Mouse (Mus musculus) ES-E14 (cell line): ENCODE results near the gene Qtrt1. TPM values are rescaled to one million over a fixed set of nuclear protein-coding genes. Genes with fewer than 3 reads are reported as not detected.

ENCODE experiments used
- DNase-seq: peaks from one replicate; pipeline ENCODE4 v3.0.0-alpha.2; 2013; ENCODE audit warnings: low read depth, low spot score
- H3K27ac ChIP-seq: 2 replicates; pipeline ENCODE4 v1.5.1; 2012; ENCODE audit warnings: low read depth, mild to moderate bottlenecking, low read length, moderate library complexity, mixed read lengths; ENCODE audit not compliant: poor library complexity, insufficient read depth, severe bottlenecking
- H3K36me3 ChIP-seq: 2 replicates; pipeline ENCODE4 v1.6.1; 2012; ENCODE audit warnings: mild to moderate bottlenecking, low read length, moderate library complexity, mixed read lengths; ENCODE audit not compliant: control insufficient read depth, poor library complexity, insufficient read depth, severe bottlenecking
- H3K4me1 ChIP-seq, 2 experiments: fragments of 150-350 bp in 1 of 2; sonication (generic) in 1 of 2; 2 replicates each; pipeline ENCODE4 v1.6.1; 2012; ENCODE audit warnings: low read length in 2 of 2, mild to moderate bottlenecking in 1 of 2, mixed read lengths in 1 of 2; ENCODE audit not compliant: control insufficient read depth in 2 of 2, insufficient read depth in 2 of 2, poor library complexity in 1 of 2
- H3K4me3 ChIP-seq, 2 experiments: fragments of 150-350 bp in 1 of 2; sonication (generic) in 1 of 2; 2 replicates each; pipeline ENCODE4 v1.5.1; 2012; ENCODE audit warnings: low read length in 2 of 2, low read depth in 1 of 2, mild to moderate bottlenecking in 1 of 2, mixed read lengths in 1 of 2; ENCODE audit not compliant: insufficient read depth in 1 of 2, poor library complexity in 1 of 2, severe bottlenecking in 1 of 2
- H3K9ac ChIP-seq: 2 replicates; pipeline ENCODE4 v1.6.1; 2012; ENCODE audit warnings: low read depth, mild to moderate bottlenecking, low read length, mixed read lengths; ENCODE audit not compliant: poor library complexity, insufficient read depth, severe bottlenecking
- H3K9me3 ChIP-seq: fragments of 150-350 bp; sonication (generic); 2 replicates; pipeline ENCODE4 v1.6.1; 2012; ENCODE audit warnings: low read depth, mild to moderate bottlenecking, low read length; ENCODE audit not compliant: control insufficient read depth, insufficient read depth
- CHD2 ChIP-seq: IDR thresholded peaks from 2 replicates; pipeline ENCODE4 v1.6.1; 2014; ENCODE audit warnings: mild to moderate bottlenecking, low read depth, low read length, inconsistent platforms
- HCFC1 ChIP-seq: IDR thresholded peaks from 2 replicates; pipeline ENCODE4 v1.6.1; 2012; ENCODE audit warnings: low read length, inconsistent platforms, borderline replicate concordance; ENCODE audit not compliant: insufficient read depth
- MAFK ChIP-seq: IDR thresholded peaks from 2 replicates; pipeline ENCODE4 v1.6.1; 2014; ENCODE audit warnings: mild to moderate bottlenecking, low read depth, low read length, inconsistent platforms; ENCODE audit not compliant: insufficient read depth
- ZC3H11A ChIP-seq: IDR thresholded peaks from 2 replicates; pipeline ENCODE4 v1.6.1; 2012; ENCODE audit warnings: low read depth, mild to moderate bottlenecking, inconsistent platforms, low read length, borderline replicate concordance
- ZNF384 ChIP-seq: IDR thresholded peaks from 2 replicates; pipeline ENCODE4 v1.6.1; 2012; ENCODE audit warnings: low read depth, low read length, inconsistent platforms
- in situ Hi-C, 2 experiments: fragments of 600-800 bp; cut with MboI; formaldehyde crosslinking; loops; one replicate each; pipeline ENCODE4 v1.15.1; 2025; ENCODE audit warnings: low sequenced_read_pairs in 2 of 2, inconsistent platforms in 1 of 2; ENCODE audit not compliant: unreplicated experiment in 2 of 2
- total RNA-seq: library from RNA; depleted of rRNA; stranded (reverse); fragments of 300-350 nt; gene quantifications from 2 replicates; pipeline ENCODE4 v1.2.3, GENCODE M21; 2012

Qtrt1 gene
- total RNA-seq, 1 experiment = 62.7 TPM

DNA sequence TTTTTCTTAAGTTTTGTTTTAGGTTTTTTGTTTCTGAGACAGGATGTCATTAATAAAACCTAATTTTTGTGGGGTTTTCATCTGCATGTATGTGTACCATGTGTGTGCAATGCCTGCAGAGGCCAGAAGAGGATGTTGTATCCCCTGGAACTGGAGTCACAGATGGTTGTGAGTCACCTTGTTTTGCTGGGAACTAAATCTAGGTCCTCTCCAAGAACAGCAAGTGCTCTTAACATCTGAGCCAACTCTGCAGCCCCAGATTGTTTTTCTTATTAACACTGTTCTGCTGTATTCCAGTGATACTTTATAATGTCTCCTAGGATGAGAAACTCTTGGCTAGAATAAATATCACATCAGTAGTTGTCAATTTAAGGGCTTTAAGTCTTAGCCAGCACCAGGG lies 30.8 kb upstream of the Qtrt1 start:
- no peak overlapping the region for H3K27ac ChIP-seq
- H3K4me1 ChIP-seq = peaks cover 6 to 9% of the 10 kb centered on the region in 2 experiments; a peak in 2 of 4 replicates
- TF ChIP-seq ZNF384 = no peak
- TF ChIP-seq ZC3H11A = no peak
- TF ChIP-seq CHD2 = no peak
- no peak for TF ChIP-seq MAFK
- TF ChIP-seq HCFC1 = no peak
- no peaks in the 10 kb centered on the region for H3K9me3 ChIP-seq
- H3K4me3 ChIP-seq = no peak overlapping the region
- no peak for DNase-seq
- in situ Hi-C loops = no loop called here
- H3K36me3 ChIP-seq = peaks cover 13% of the 10 kb centered on the region
- H3K9ac ChIP-seq = no peak overlapping the region

DNA sequence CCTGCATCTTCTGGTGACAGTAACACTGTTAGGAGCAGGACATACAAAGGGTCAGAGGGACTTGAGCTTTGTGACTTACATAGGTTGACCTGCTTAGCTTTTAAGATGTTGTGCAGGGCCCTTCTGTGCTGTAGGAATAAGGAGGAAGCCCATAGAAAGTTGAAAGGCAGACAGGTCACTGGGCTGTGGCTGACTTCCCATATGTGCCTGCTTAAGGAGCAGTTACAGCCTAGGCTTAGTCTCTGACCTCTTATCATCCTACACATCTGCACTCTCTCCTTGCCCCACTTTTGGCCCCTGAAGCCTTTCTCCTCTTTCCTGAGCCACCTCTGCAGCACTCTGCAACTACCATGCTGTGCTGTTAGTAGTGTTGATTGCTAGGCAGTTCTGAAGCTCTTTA lies 27.7 kb upstream of the Qtrt1 start:
- no peak overlapping the region for H3K27ac ChIP-seq
- no peak for TF ChIP-seq ZNF384
- TF ChIP-seq MAFK = no peak
- no peak for TF ChIP-seq CHD2
- no peak for TF ChIP-seq HCFC1
- H3K9me3 ChIP-seq = no peaks in the 10 kb centered on the region
- in situ Hi-C loops = no loop called here
- H3K4me1 ChIP-seq = peaks cover 0 to 2% of the 10 kb centered on the region in 2 experiments; a peak in 1 of 4 replicates
- peaks cover 17% of the 10 kb centered on the region for H3K36me3 ChIP-seq
- no peak overlapping the region for H3K9ac ChIP-seq
- no peak overlapping the region for H3K4me3 ChIP-seq
- DNase-seq = no peak

DNA sequence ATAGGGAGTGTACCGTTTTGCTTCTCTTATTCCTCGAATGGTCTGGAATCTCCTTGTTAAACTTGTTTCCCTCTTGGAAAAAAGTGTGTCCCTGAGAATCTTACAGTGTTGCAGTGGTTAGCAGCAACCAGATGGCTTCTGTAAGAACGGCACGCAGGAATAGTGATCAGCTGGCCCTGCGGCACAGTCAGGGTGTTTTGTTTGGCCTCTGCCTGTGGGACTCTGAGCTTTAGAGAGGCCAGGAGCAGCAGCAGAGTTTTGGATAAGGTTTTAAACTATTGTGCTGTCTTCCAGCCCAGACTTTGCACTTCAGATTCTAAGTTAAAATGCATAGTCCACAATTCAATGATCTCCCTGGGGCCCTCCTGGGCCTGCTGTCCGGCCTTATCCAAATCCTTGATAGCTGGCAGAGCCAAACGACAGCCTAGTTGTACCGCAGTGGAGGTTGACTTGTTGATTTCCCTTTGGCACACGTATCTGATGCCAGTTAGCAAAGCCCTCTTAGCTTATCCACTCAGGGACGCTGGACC lies 18.9 kb upstream of the Qtrt1 start:
- TF ChIP-seq HCFC1 (no peak), CHD2 (no peak), MAFK (no peak), ZC3H11A (no peak), ZNF384 (no peak)
- Histone ChIP-seq H3K36me3 (peaks cover 76% of the 10 kb centered on the region), H3K4me1 (no peaks in the 10 kb centered on the region), H3K9ac (no peak overlapping the region), H3K27ac (no peak overlapping the region), H3K4me3 (no peak overlapping the region), H3K9me3 (no peaks in the 10 kb centered on the region)
- no peak for DNase-seq
- in situ Hi-C loops = no loop called here

DNA sequence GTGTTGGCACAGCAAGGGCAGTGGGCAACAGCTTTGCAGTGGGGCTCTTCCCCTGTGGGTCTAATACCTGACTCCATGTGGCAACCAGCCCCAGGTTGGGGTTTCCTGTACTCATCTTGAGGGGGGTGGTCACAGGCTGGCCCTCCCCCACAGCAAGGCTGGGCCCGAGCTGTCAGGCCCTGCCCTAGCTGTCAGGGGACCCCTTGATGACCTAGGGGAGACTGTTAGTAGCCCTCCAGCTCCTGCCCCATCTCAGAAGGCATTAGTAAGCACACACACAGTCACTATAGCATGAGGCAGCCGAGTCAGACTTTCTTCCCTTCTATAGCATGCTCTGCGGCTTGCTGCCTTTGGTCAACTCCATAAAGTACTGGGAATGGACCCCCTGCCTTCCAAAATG lies 15.9 kb upstream of the Qtrt1 start:
- Histone ChIP-seq H3K4me3 (no peak overlapping the region), H3K4me1 (no peaks in the 10 kb centered on the region), H3K9me3 (no peaks in the 10 kb centered on the region), H3K36me3 (peaks cover 78% of the 10 kb centered on the region), H3K9ac (no peak overlapping the region), H3K27ac (no peak overlapping the region)
- DNase-seq = no peak
- TF ChIP-seq MAFK (no peak), CHD2 (no peak), ZNF384 (no peak), ZC3H11A (no peak), HCFC1 (no peak)
- in situ Hi-C loops = no loop called here

DNA sequence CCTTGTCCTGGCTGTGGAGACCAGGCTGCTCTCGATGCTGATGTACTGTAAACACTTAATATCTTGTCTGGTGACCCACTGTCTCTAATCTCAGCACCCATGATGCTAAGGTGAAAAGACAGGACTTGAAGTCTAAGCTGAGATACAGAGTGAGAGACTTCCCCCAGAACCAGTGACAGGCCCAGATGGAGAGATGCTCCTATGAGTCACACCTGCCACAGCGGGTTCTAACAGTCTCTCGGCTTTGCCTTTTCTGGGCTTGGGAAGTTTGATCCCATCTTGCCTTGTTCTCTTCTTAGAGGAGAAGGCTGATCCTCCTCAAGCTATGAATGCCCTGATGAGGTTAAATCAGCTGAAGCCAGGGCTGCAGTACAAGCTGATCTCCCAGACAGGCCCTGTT lies 14.5 kb upstream of the Qtrt1 start:
- H3K36me3 ChIP-seq = peaks cover 80% of the 10 kb centered on the region

More for the DNA sequence above, 14.5 kb upstream of the Qtrt1 start:
- H3K9ac ChIP-seq = no peak overlapping the region
- in situ Hi-C loops = no loop called here
- no peak overlapping the region for H3K4me3 ChIP-seq
- no peaks in the 10 kb centered on the region for H3K9me3 ChIP-seq
- DNase-seq = no peak
- no peaks in the 10 kb centered on the region for H3K4me1 ChIP-seq
- H3K27ac ChIP-seq = no peak overlapping the region
- TF ChIP-seq CHD2 (no peak), HCFC1 (no peak), ZNF384 (no peak), MAFK (no peak), ZC3H11A (no peak)
